ENCODE assay signal across 10 mouse cellular contexts in genomic region chr13:37821413-37821812, GRCm38 (mm10). TPM values are rescaled to one million over a fixed set of nuclear protein-coding genes. Genes with fewer than 3 reads are reported as not detected.
DNase-seq lines count a peak whose midpoint lies in the region; ATAC-seq lines count a peak whose summit lies in the region.
"Had no signal": no experiment of that assay in that cellular context is flagged by ENCODE, and none has a peak within 500 bp of the region (broad histone marks: within the 10 kb centered on the region; RNA-seq: fewer than 3 reads in every experiment).

No protein-coding gene starts in this region.

- WGBS in liver, embryonic 11.5 days = 35% methylated on average over 4 of the region's 4 CpGs
- WGBS in heart, embryonic 14.5 days = 5% methylated on average over 4 of the region's 4 CpGs

- no peak overlapping the region for H3K9ac ChIP-seq in liver, embryonic 11.5 days (ENCODE audit: low read depth, low read length)
- peak overlapping the region; percentile 25 for H3K9ac ChIP-seq in heart, embryonic 14.5 days (ENCODE audit: low read length)
- H3K9ac ChIP-seq: limb, embryonic 13.5 days; neural tube, embryonic 13.5 days had no signal

- H3K27ac ChIP-seq in liver, embryonic 11.5 days (ENCODE audit: low read depth, low read length) = no peak overlapping the region
- H3K27ac ChIP-seq in heart, embryonic 14.5 days (replicated peaks in 1 of 2; ENCODE audit: control insufficient read depth in 1 of 2, insufficient read depth in 1 of 2, low read depth in 2 of 2, low read length in 2 of 2) = peak overlapping the region; percentile 59 to 81
- H3K27ac ChIP-seq: limb, embryonic 13.5 days; neural tube, embryonic 13.5 days had no signal

- no peak overlapping the region for H3K4me3 ChIP-seq in liver, embryonic 11.5 days (ENCODE audit: low read depth, low read length)
- H3K4me3 ChIP-seq in heart, embryonic 14.5 days (ENCODE audit: control insufficient read depth in 1 of 2, insufficient read depth in 1 of 2, low read depth in 1 of 2, low read length in 2 of 2) = no peak overlapping the region
- H3K4me3 ChIP-seq: limb, embryonic 13.5 days; neural tube, embryonic 13.5 days had no signal

- H3K36me3 ChIP-seq in liver, embryonic 11.5 days (ENCODE audit: control insufficient read depth, insufficient read depth, low read length) = no peaks in the 10 kb centered on the region
- H3K36me3 ChIP-seq in heart, embryonic 14.5 days (ENCODE audit: control insufficient read depth, insufficient read depth, low read length) = no peaks in the 10 kb centered on the region
- H3K36me3 ChIP-seq: limb, embryonic 13.5 days; neural tube, embryonic 13.5 days had no signal

- no peak overlapping the region for H3K4me2 ChIP-seq in liver, embryonic 11.5 days
- H3K4me2 ChIP-seq in heart, embryonic 14.5 days (ENCODE audit: low read length) = peak overlapping the region; percentile 25; the same call in 1 of the 2 replicates
- H3K4me2 ChIP-seq: limb, embryonic 13.5 days; neural tube, embryonic 13.5 days had no signal

- DNase-seq in cerebellum, postnatal 14 days = peak; percentile 9 to 10
- DNase-seq in cerebellum, postnatal 4 days (ENCODE audit: low spot score in 2 of 2) = no peak
- peak; percentile 64 for DNase-seq in liver
- no peak for DNase-seq in liver, embryonic 11.5 days (ENCODE audit: low spot score)
- peak; percentile 56 for DNase-seq in skeletal muscle tissue, adult 2 months (ENCODE audit: low read depth, low spot score)
- no peak for DNase-seq in cerebellum, adult 18-20 months
- no peak for DNase-seq in layer of hippocampus, adult 8-10 months (ENCODE audit: low spot score in 2 of 2)

- H3K9me3 ChIP-seq in liver, embryonic 11.5 days (ENCODE audit: control insufficient read depth, low read length) = no peaks in the 10 kb centered on the region
- H3K9me3 ChIP-seq in heart, embryonic 14.5 days (ENCODE audit: control insufficient read depth, low read length) = no peaks in the 10 kb centered on the region
- H3K9me3 ChIP-seq: limb, embryonic 13.5 days; neural tube, embryonic 13.5 days had no signal

- no peaks in the 10 kb centered on the region for H3K27me3 ChIP-seq in liver, embryonic 11.5 days (replicated peaks; ENCODE audit: control insufficient read depth, insufficient read depth, low read length)
- H3K27me3 ChIP-seq in heart, embryonic 14.5 days (ENCODE audit: control insufficient read depth, insufficient read depth, low read length) = no peaks in the 10 kb centered on the region
- H3K27me3 ChIP-seq: limb, embryonic 13.5 days had no signal

- peaks cover 23% of the 10 kb centered on the region for H3K4me1 ChIP-seq in liver, embryonic 11.5 days (replicated peaks; ENCODE audit: control insufficient read depth, insufficient read depth, low read length)
- peaks cover 11 to 23% of the 10 kb centered on the region in 2 experiments for H3K4me1 ChIP-seq in heart, embryonic 14.5 days (ENCODE audit: control insufficient read depth in 2 of 2, insufficient read depth in 2 of 2, low read length in 2 of 2)

- ATAC-seq in liver, embryonic 11.5 days (replicated peaks; ENCODE audit: low FRiP score) = no peak
- peak; percentile 55 for ATAC-seq in heart, embryonic 14.5 days (ENCODE audit: insufficient number of reproducible peaks, insufficient read depth, low FRiP score, low read depth)

RNA-seq across cellular contexts. Expression of gene Rreb1, which starts 43.2 kb away (rescaled TPM):
- polyA plus RNA-seq in liver, embryonic 11.5 days (2014; fragmentation: Nextera tagmentation; extraction: Ambion mirVana) = 20.6 and 23.6 TPM in 2 replicates
- polyA plus RNA-seq in heart, embryonic 14.5 days (2014; fragmentation: Nextera tagmentation; extraction: Ambion mirVana) = 13.6 and 17.8 TPM in 2 replicates
- 10 to 100 TPM; 70.8 to 99.4 (median 89.0) TPM for total RNA-seq in layer of hippocampus, adult 8-10 months (2022)

Comparison
In these comparisons a context has a peak if more than half of its experiments do, and no peak if none do; other contexts are left out.
1. DNase-seq: peak in cerebellum, postnatal 14 days (2 of 2), liver (single experiment) and skeletal muscle tissue, adult 2 months (single experiment); none in cerebellum, postnatal 4 days (0 of 2), liver, embryonic 11.5 days (single experiment), cerebellum, adult 18-20 months (0 of 2) and layer of hippocampus, adult 8-10 months (0 of 2).